Mouse (Mus musculus) left cerebral cortex, adult 18-20 months (tissue): ENCODE results near the gene Styk1. TPM values are rescaled to one million over a fixed set of nuclear protein-coding genes. Genes with fewer than 3 reads are reported as not detected.

Experiments
- DNase-seq, 2 experiments: peaks; one replicate each; pipeline ENCODE4 v3.0.0; 2021 to 2022; ENCODE audit warnings: low spot score in 2 of 2, mixed read lengths in 1 of 2
- total RNA-seq, 2 experiments: library from RNA; stranded (reverse); gene quantifications; 2 replicates each; pipeline ENCODE4 v1.2.3; 2021

Gene Styk1
- total RNA-seq, 2 experiments from 2014 or later = 0.21 to 0.46 TPM

GRCm38 (mm10) chr6:131369866-131370616, 16.6 kb upstream of the Styk1 start:
- DNase-seq = no peak

- DNase-seq = peak in 1 of 2 experiments; percentile 44
These were observed 13.7 kb upstream of the Styk1 start for GRCm38 (mm10) chr6:131367101-131367500.

- DNase-seq = no peak
These were observed 11.0 kb upstream of the Styk1 start for GRCm38 (mm10) chr6:131364353-131364752.

- DNase-seq = no peak
These were observed 9.8 kb upstream of the Styk1 start for GRCm38 (mm10) chr6:131362987-131363765.

- no peak for DNase-seq
These were observed 7.3 kb upstream of the Styk1 start for GRCm38 (mm10) chr6:131360693-131361092.

GRCm38 (mm10) chr6:131359543-131359942, 6.1 kb upstream of the Styk1 start:
- no peak for DNase-seq

- no peak for DNase-seq
These were observed 1.5 kb upstream of the Styk1 start for GRCm38 (mm10) chr6:131354913-131355312.

GRCm38 (mm10) chr6:131347026-131347425, 6.4 kb downstream of the Styk1 start:
- no peak for DNase-seq

- DNase-seq = no peak
These were observed 9.1 kb downstream of the Styk1 start for GRCm38 (mm10) chr6:131344346-131344745.

GRCm38 (mm10) chr6:131340082-131340481, 13.3 kb downstream of the Styk1 start:
- DNase-seq = no peak

- no peak for DNase-seq
These were observed 14.1 kb downstream of the Styk1 start for GRCm38 (mm10) chr6:131339309-131339708.

- no peak for DNase-seq
These were observed 14.6 kb downstream of the Styk1 start for GRCm38 (mm10) chr6:131338787-131339186.

GRCm38 (mm10) chr6:131327076-131327475, 26.3 kb downstream of the Styk1 start:
- no peak for DNase-seq

GRCm38 (mm10) chr6:131321854-131322639, 31.4 kb downstream of the Styk1 start:
- no peak for DNase-seq

GRCm38 (mm10) chr6:131316155-131317101, 37.0 kb downstream of the Styk1 start:
- DNase-seq = no peak

- DNase-seq = no peak
These were observed 45.4 kb downstream of the Styk1 start for GRCm38 (mm10) chr6:131308031-131308430.

- no peak for DNase-seq
These were observed 48.6 kb downstream of the Styk1 start for GRCm38 (mm10) chr6:131304776-131305175.

GRCm38 (mm10) chr6:131298531-131298930, 54.9 kb downstream of the Styk1 start:
- no peak for DNase-seq

- DNase-seq = no peak
These were observed 58.8 kb downstream of the Styk1 start for GRCm38 (mm10) chr6:131294435-131295112.

- no peak for DNase-seq
These were observed 59.5 kb downstream of the Styk1 start for GRCm38 (mm10) chr6:131293916-131294315.
